Mouse (Mus musculus): ENCODE results near the gene Ctnnbl1.

Gene Ctnnbl1

GRCm38 (mm10) chr2:157819401-157819800 lies 82.2 kb downstream of the Ctnnbl1 start:
- DNase-seq (ENCODE audit: low read depth, low spot score) = no peak

- no peak for DNase-seq (ENCODE audit: low read depth, low spot score)
Measured at GRCm38 (mm10) chr2:157821259-157821658, 84.1 kb downstream of the Ctnnbl1 start.

GRCm38 (mm10) chr2:157823456-157823855 lies 86.3 kb downstream of the Ctnnbl1 start:
- no peak for DNase-seq (ENCODE audit: low read depth, low spot score)

- DNase-seq (ENCODE audit: low read depth, low spot score) = no peak
Measured at GRCm38 (mm10) chr2:157824249-157824648, 87.0 kb downstream of the Ctnnbl1 start.

- no peak for DNase-seq (ENCODE audit: low read depth, low spot score)
Measured at GRCm38 (mm10) chr2:157830101-157830500, 92.9 kb downstream of the Ctnnbl1 start.

- DNase-seq (ENCODE audit: low read depth, low spot score) = no peak
Measured at GRCm38 (mm10) chr2:157830620-157831354, 93.6 kb downstream of the Ctnnbl1 start.

- peak; percentile 11 for DNase-seq (ENCODE audit: low read depth, low spot score)
Measured at GRCm38 (mm10) chr2:157837050-157837449, 99.8 kb downstream of the Ctnnbl1 start.

GRCm38 (mm10) chr2:157838206-157838923 lies 101.2 kb downstream of the Ctnnbl1 start:
- no peak for DNase-seq (ENCODE audit: low read depth, low spot score)

- DNase-seq (ENCODE audit: low read depth, low spot score) = no peak
Measured at GRCm38 (mm10) chr2:157840641-157841078, 103.5 kb downstream of the Ctnnbl1 start.

GRCm38 (mm10) chr2:157841121-157841520 lies 103.9 kb downstream of the Ctnnbl1 start:
- DNase-seq (ENCODE audit: low read depth, low spot score) = no peak

- DNase-seq (ENCODE audit: low read depth, low spot score) = no peak
Measured at GRCm38 (mm10) chr2:157844746-157845145, 107.5 kb downstream of the Ctnnbl1 start.

GRCm38 (mm10) chr2:157845831-157846230 lies 108.6 kb downstream of the Ctnnbl1 start:
- no peak for DNase-seq (ENCODE audit: low read depth, low spot score)

- no peak for DNase-seq (ENCODE audit: low read depth, low spot score)
Measured at GRCm38 (mm10) chr2:157853135-157853534, 115.9 kb downstream of the Ctnnbl1 start.

GRCm38 (mm10) chr2:157855814-157856213 lies 118.6 kb downstream of the Ctnnbl1 start:
- no peak for DNase-seq (ENCODE audit: low read depth, low spot score)

GRCm38 (mm10) chr2:157857496-157857895 lies 120.3 kb downstream of the Ctnnbl1 start:
- DNase-seq (ENCODE audit: low read depth, low spot score) = no peak

GRCm38 (mm10) chr2:157858317-157858716 lies 121.1 kb downstream of the Ctnnbl1 start:
- DNase-seq (ENCODE audit: low read depth, low spot score) = no peak

- DNase-seq (ENCODE audit: low read depth, low spot score) = no peak
Measured at GRCm38 (mm10) chr2:157859046-157859701, 122.0 kb downstream of the Ctnnbl1 start.

GRCm38 (mm10) chr2:157861273-157861944 lies 124.2 kb downstream of the Ctnnbl1 start:
- DNase-seq (ENCODE audit: low read depth, low spot score) = no peak

GRCm38 (mm10) chr2:157862306-157862705 lies 125.1 kb downstream of the Ctnnbl1 start:
- no peak for DNase-seq (ENCODE audit: low read depth, low spot score)

- DNase-seq (ENCODE audit: low read depth, low spot score) = no peak
Measured at GRCm38 (mm10) chr2:157867126-157867525, 129.9 kb downstream of the Ctnnbl1 start.

GRCm38 (mm10) chr2:157870247-157870646 lies 133.0 kb downstream of the Ctnnbl1 start:
- DNase-seq (ENCODE audit: low read depth, low spot score) = no peak

- no peak for DNase-seq (ENCODE audit: low read depth, low spot score)
Measured at GRCm38 (mm10) chr2:157873223-157873622, 136.0 kb downstream of the Ctnnbl1 start.
